Mouse (Mus musculus) monocyte, adult 2 months (primary cell): ENCODE measurements around the gene Zscan4d.
"Not testable (repeated sequence)": the region's sequence is repeated elsewhere in the genome, so short reads cannot be mapped to it uniquely, and the experiment has no call there.

Experiments
- DNase-seq, 2 experiments: peaks; one replicate each; pipeline ENCODE4 v3.0.0; 2022; ENCODE audit warnings: low spot score in 2 of 2, low read depth in 1 of 2

The Zscan4d gene

GRCm38 (mm10) chr7:11166059-11166458 lies at the start of gene Zscan4d:
Gene Zscan4d, minus strand, starts transcription at chr7:11166159.
- DNase-seq: not testable (repeated sequence)

GRCm38 (mm10) chr7:11158036-11158435 lies 7.9 kb downstream of the Zscan4d start:
- not testable (repeated sequence) for DNase-seq
